Mouse (Mus musculus): ENCODE data around the gene Kcnj10. TPM values are rescaled to one million over a fixed set of nuclear protein-coding genes. Genes with fewer than 3 reads are reported as not detected.

Kcnj10 gene
- under 1 TPM; 0.11 to 0.14 TPM for total RNA-seq (2021)

GRCm38 (mm10) chr1:172340729-172341321 lies at the start of gene Kcnj10:
Gene Kcnj10, plus strand, starts transcription at chr1:172341210.
- DNase-seq: peak; percentile 70

GRCm38 (mm10) chr1:172292880-172293279 lies 48.1 kb upstream of the Kcnj10 start:
- no peak for DNase-seq

- DNase-seq: no peak
Measured at GRCm38 (mm10) chr1:172293449-172293848, 47.6 kb upstream of the Kcnj10 start.

GRCm38 (mm10) chr1:172295751-172296197 lies 45.2 kb upstream of the Kcnj10 start:
- peak; percentile 63 for DNase-seq

GRCm38 (mm10) chr1:172296816-172297510 lies 44.0 kb upstream of the Kcnj10 start:
- DNase-seq: peak; percentile 49

- peak; percentile 71 for DNase-seq
Measured at GRCm38 (mm10) chr1:172297611-172298537, 43.1 kb upstream of the Kcnj10 start, which contains the start of gene Atp1a2. Gene Atp1a2, minus strand, starts transcription at chr1:172298064.

- no peak for DNase-seq
Measured at GRCm38 (mm10) chr1:172299528-172299927, 41.5 kb upstream of the Kcnj10 start.

GRCm38 (mm10) chr1:172300247-172300646 lies 40.8 kb upstream of the Kcnj10 start:
- peak; percentile 61 for DNase-seq

GRCm38 (mm10) chr1:172301180-172301579 lies 39.8 kb upstream of the Kcnj10 start:
- DNase-seq: no peak

- DNase-seq: no peak
Measured at GRCm38 (mm10) chr1:172302311-172302710, 38.7 kb upstream of the Kcnj10 start.

GRCm38 (mm10) chr1:172302851-172303250 lies 38.2 kb upstream of the Kcnj10 start:
- DNase-seq: no peak

- no peak for DNase-seq
Measured at GRCm38 (mm10) chr1:172304443-172304842, 36.6 kb upstream of the Kcnj10 start.

- no peak for DNase-seq
Measured at GRCm38 (mm10) chr1:172305153-172305552, 35.9 kb upstream of the Kcnj10 start.

- no peak for DNase-seq
Measured at GRCm38 (mm10) chr1:172305635-172306034, 35.4 kb upstream of the Kcnj10 start.

- no peak for DNase-seq
Measured at GRCm38 (mm10) chr1:172306196-172306595, 34.8 kb upstream of the Kcnj10 start.

GRCm38 (mm10) chr1:172306885-172307284 lies 34.1 kb upstream of the Kcnj10 start:
- DNase-seq: no peak

GRCm38 (mm10) chr1:172307936-172308335 lies 33.1 kb upstream of the Kcnj10 start:
- no peak for DNase-seq

- no peak for DNase-seq
Measured at GRCm38 (mm10) chr1:172308409-172308808, 32.6 kb upstream of the Kcnj10 start.

GRCm38 (mm10) chr1:172309699-172310398 lies 31.2 kb upstream of the Kcnj10 start:
- peak; percentile 96 for DNase-seq

- peak; percentile 65 for DNase-seq
Measured at GRCm38 (mm10) chr1:172311248-172311906, 29.6 kb upstream of the Kcnj10 start.

GRCm38 (mm10) chr1:172311921-172312767 lies 28.9 kb upstream of the Kcnj10 start:
- DNase-seq: peak; percentile 91

Data from heart, postnatal 4 days (tissue).